Mouse (Mus musculus): ENCODE measurements at regions not wholly inside any gene's neighbourhood (a gene's known extent, or its start where the extent isn't known, plus 50 kb on each side); places are given as distances from the start of the nearest gene placed in this dataset.

DNA sequence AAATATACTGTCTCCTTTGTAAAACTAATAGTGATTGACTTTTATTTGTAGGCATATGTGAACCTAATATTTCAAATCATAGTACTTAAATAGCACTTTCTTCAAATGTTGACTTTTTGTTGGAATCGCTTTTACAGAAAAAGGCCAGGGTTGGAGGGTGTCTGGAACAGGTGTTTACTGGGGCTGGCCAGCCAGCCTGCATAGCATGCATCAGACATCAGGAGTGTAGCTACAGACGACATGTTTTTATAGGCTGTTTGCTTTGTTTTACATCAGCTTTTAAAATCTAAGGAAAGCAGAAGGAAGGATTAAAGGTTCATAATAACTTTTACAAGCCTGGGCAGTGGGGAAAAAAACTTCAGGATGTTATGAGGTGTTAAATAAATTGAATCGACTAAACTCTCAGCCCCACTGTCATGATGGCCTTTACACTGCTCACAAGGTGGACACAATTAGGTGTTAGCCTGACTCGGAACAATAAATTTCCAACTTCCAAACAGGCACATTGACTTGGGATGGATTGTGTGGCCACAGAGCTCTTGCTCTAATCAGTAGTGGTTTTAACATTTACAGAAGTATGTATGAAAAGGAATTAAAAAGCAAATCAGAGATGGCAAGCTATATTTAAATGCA is 66.0 kb downstream of the Rbm43 start:
- no peaks in the 10 kb centered on the region for H3K27me3 ChIP-seq (ENCODE audit: insufficient read depth, low read length)
- H3K9me3 ChIP-seq (ENCODE audit: low read length) = no peaks in the 10 kb centered on the region
- no peaks in the 10 kb centered on the region for H3K4me1 ChIP-seq (ENCODE audit: insufficient read depth)
- TF ChIP-seq CTCF (IDR thresholded peaks at IDR 0.05; ENCODE audit: low read depth) = no peak
- 84% methylated on average over 4 of the region's 4 CpGs for WGBS
- no peak overlapping the region for H3K27ac ChIP-seq (ENCODE audit: low read depth, low read length)
- DNase-seq (no peak), ATAC-seq (no peak)
- H3K4me3 ChIP-seq (ENCODE audit: low read depth, low read length) = no peak overlapping the region
- no peak overlapping the region for H3K4me2 ChIP-seq (ENCODE audit: low read depth)
- H3K36me3 ChIP-seq (ENCODE audit: insufficient read depth) = no peaks in the 10 kb centered on the region
- H3K9ac ChIP-seq = no peak overlapping the region

GRCm38 (mm10) chr2:51871571-51871970 is 63.4 kb downstream of the Rbm43 start:
- H3K36me3 ChIP-seq (ENCODE audit: insufficient read depth) = no peaks in the 10 kb centered on the region
- no peak for TF ChIP-seq CTCF (IDR thresholded peaks at IDR 0.05; ENCODE audit: low read depth)

More at GRCm38 (mm10) chr2:51871571-51871970, 63.4 kb downstream of the Rbm43 start:
- no peak overlapping the region for H3K9ac ChIP-seq
- no peak overlapping the region for H3K4me2 ChIP-seq (ENCODE audit: low read depth)
- H3K4me3 ChIP-seq (ENCODE audit: low read depth, low read length) = no peak overlapping the region
- no peaks in the 10 kb centered on the region for H3K4me1 ChIP-seq (ENCODE audit: insufficient read depth)
- no peaks in the 10 kb centered on the region for H3K9me3 ChIP-seq (ENCODE audit: low read length)
- no peaks in the 10 kb centered on the region for H3K27me3 ChIP-seq (ENCODE audit: insufficient read depth, low read length)
- WGBS = 87% methylated on average over 14 of the region's 14 CpGs
- no peak for ATAC-seq
- H3K27ac ChIP-seq (ENCODE audit: low read depth, low read length) = no peak overlapping the region
- no peak for DNase-seq

Data from forebrain, postnatal 0 days (tissue).